Mouse (Mus musculus): ENCODE data around the gene Igsf9b. TPM values are rescaled to one million over a fixed set of nuclear protein-coding genes. Genes with fewer than 3 reads are reported as not detected.

Igsf9b gene
- polyA plus RNA-seq, 1 experiment from 2014 or later: 0.05 TPM

- H3K4me1 ChIP-seq (replicated peaks): no peaks in the 10 kb centered on the region
- no peak for ATAC-seq (ENCODE audit: insufficient read depth)
- no peak overlapping the region for H3K4me3 ChIP-seq (replicated peaks)
- H3K36me3 ChIP-seq (replicated peaks): no peaks in the 10 kb centered on the region
- no peaks in the 10 kb centered on the region for H3K27me3 ChIP-seq
- H3K4me2 ChIP-seq: no peak overlapping the region
- no peaks in the 10 kb centered on the region for H3K9me3 ChIP-seq (replicated peaks)
- WGBS (ENCODE audit: insufficient replicate concordance): 68% methylated on average over 9 of the region's 9 CpGs
- H3K9ac ChIP-seq: no peak overlapping the region
- no peak overlapping the region for H3K27ac ChIP-seq (replicated peaks)
Measured at GRCm38 (mm10) chr9:27334895-27335294, 35.9 kb downstream of the Igsf9b start.

GRCm38 (mm10) chr9:27336962-27337636, 38.1 kb downstream of the Igsf9b start:
- Histone ChIP-seq H3K9ac (no peak overlapping the region), H3K9me3 (replicated peaks) (no peaks in the 10 kb centered on the region), H3K27me3 (no peaks in the 10 kb centered on the region), H3K36me3 (replicated peaks) (no peaks in the 10 kb centered on the region), H3K4me3 (replicated peaks) (no peak overlapping the region), H3K4me2 (no peak overlapping the region), H3K27ac (replicated peaks) (no peak overlapping the region), H3K4me1 (replicated peaks) (no peaks in the 10 kb centered on the region)
- no peak for ATAC-seq (ENCODE audit: insufficient read depth)
- WGBS (ENCODE audit: insufficient replicate concordance): 57% methylated on average over 4 of the region's 4 CpGs

GRCm38 (mm10) chr9:27339168-27339567, 40.2 kb downstream of the Igsf9b start:
- no peak overlapping the region for H3K9ac ChIP-seq
- H3K9me3 ChIP-seq (replicated peaks): no peaks in the 10 kb centered on the region
- 43% methylated on average over 1 of the region's 1 CpGs for WGBS (ENCODE audit: insufficient replicate concordance)
- H3K4me2 ChIP-seq: no peak overlapping the region
- no peaks in the 10 kb centered on the region for H3K4me1 ChIP-seq (replicated peaks)
- no peaks in the 10 kb centered on the region for H3K27me3 ChIP-seq
- no peak overlapping the region for H3K27ac ChIP-seq (replicated peaks)
- H3K36me3 ChIP-seq (replicated peaks): no peaks in the 10 kb centered on the region
- no peak overlapping the region for H3K4me3 ChIP-seq (replicated peaks)
- no peak for ATAC-seq (ENCODE audit: insufficient read depth)

GRCm38 (mm10) chr9:27346541-27347269, 47.7 kb downstream of the Igsf9b start:
- H3K9me3 ChIP-seq (replicated peaks): no peaks in the 10 kb centered on the region
- H3K27ac ChIP-seq (replicated peaks): no peak overlapping the region
- no peak for ATAC-seq (ENCODE audit: insufficient read depth)
- H3K4me1 ChIP-seq (replicated peaks): no peaks in the 10 kb centered on the region
- H3K4me3 ChIP-seq (replicated peaks): no peak overlapping the region
- H3K36me3 ChIP-seq (replicated peaks): no peaks in the 10 kb centered on the region
- H3K9ac ChIP-seq: no peak overlapping the region
- no peaks in the 10 kb centered on the region for H3K27me3 ChIP-seq
- no peak overlapping the region for H3K4me2 ChIP-seq
- 70% methylated on average over 11 of the region's 11 CpGs for WGBS (ENCODE audit: insufficient replicate concordance)

- no peak overlapping the region for H3K4me3 ChIP-seq (replicated peaks)
- H3K9me3 ChIP-seq (replicated peaks): no peaks in the 10 kb centered on the region
- H3K4me1 ChIP-seq (replicated peaks): no peaks in the 10 kb centered on the region
- ATAC-seq (ENCODE audit: insufficient read depth): no peak
- no peak overlapping the region for H3K27ac ChIP-seq (replicated peaks)
- no peaks in the 10 kb centered on the region for H3K36me3 ChIP-seq (replicated peaks)
- H3K9ac ChIP-seq: no peak overlapping the region
- WGBS (ENCODE audit: insufficient replicate concordance): 58% methylated on average over 7 of the region's 7 CpGs
- H3K27me3 ChIP-seq: no peaks in the 10 kb centered on the region
- H3K4me2 ChIP-seq: no peak overlapping the region
Measured at GRCm38 (mm10) chr9:27353082-27353481, 54.1 kb downstream of the Igsf9b start.

- no peak overlapping the region for H3K27ac ChIP-seq (replicated peaks)
- no peak overlapping the region for H3K4me2 ChIP-seq
- no peak for ATAC-seq (ENCODE audit: insufficient read depth)
- H3K9ac ChIP-seq: no peak overlapping the region
- no peaks in the 10 kb centered on the region for H3K9me3 ChIP-seq (replicated peaks)
- H3K4me3 ChIP-seq (replicated peaks): no peak overlapping the region
- H3K36me3 ChIP-seq (replicated peaks): no peaks in the 10 kb centered on the region
- no peaks in the 10 kb centered on the region for H3K27me3 ChIP-seq
- WGBS (ENCODE audit: insufficient replicate concordance): 65% methylated on average over 6 of the region's 6 CpGs
- H3K4me1 ChIP-seq (replicated peaks): no peaks in the 10 kb centered on the region
Measured at GRCm38 (mm10) chr9:27357893-27358292, 58.9 kb downstream of the Igsf9b start.

- no peaks in the 10 kb centered on the region for H3K27me3 ChIP-seq
- no peaks in the 10 kb centered on the region for H3K4me1 ChIP-seq (replicated peaks)
- H3K9me3 ChIP-seq (replicated peaks): no peaks in the 10 kb centered on the region
- H3K4me2 ChIP-seq: no peak overlapping the region
- 50% methylated on average over 2 of the region's 2 CpGs for WGBS (ENCODE audit: insufficient replicate concordance)
- H3K9ac ChIP-seq: no peak overlapping the region
- H3K36me3 ChIP-seq (replicated peaks): no peaks in the 10 kb centered on the region
- ATAC-seq (ENCODE audit: insufficient read depth): no peak
- H3K27ac ChIP-seq (replicated peaks): no peak overlapping the region
- no peak overlapping the region for H3K4me3 ChIP-seq (replicated peaks)
Measured at GRCm38 (mm10) chr9:27367231-27367630, 68.2 kb downstream of the Igsf9b start.

- Histone ChIP-seq H3K36me3 (replicated peaks) (no peaks in the 10 kb centered on the region), H3K4me3 (replicated peaks) (no peak overlapping the region), H3K9ac (no peak overlapping the region), H3K9me3 (replicated peaks) (no peaks in the 10 kb centered on the region), H3K4me1 (replicated peaks) (no peaks in the 10 kb centered on the region), H3K27me3 (no peaks in the 10 kb centered on the region), H3K4me2 (no peak overlapping the region), H3K27ac (replicated peaks) (no peak overlapping the region)
- no peak for ATAC-seq (ENCODE audit: insufficient read depth)
- WGBS (ENCODE audit: insufficient replicate concordance): 69% methylated on average over 2 of the region's 2 CpGs
Measured at GRCm38 (mm10) chr9:27369108-27369507, 70.1 kb downstream of the Igsf9b start.

GRCm38 (mm10) chr9:27375746-27376145, 76.7 kb downstream of the Igsf9b start:
- H3K4me1 ChIP-seq (replicated peaks): no peaks in the 10 kb centered on the region
- no peak for ATAC-seq (ENCODE audit: insufficient read depth)

GRCm38 (mm10) chr9:27386951-27387350, 87.9 kb downstream of the Igsf9b start:
- H3K27me3 ChIP-seq: no peaks in the 10 kb centered on the region
- ATAC-seq (ENCODE audit: insufficient read depth): no peak
- 65% methylated on average over 3 of the region's 3 CpGs for WGBS (ENCODE audit: insufficient replicate concordance)
- H3K9ac ChIP-seq: no peak overlapping the region
- H3K9me3 ChIP-seq (replicated peaks): no peaks in the 10 kb centered on the region
- no peak overlapping the region for H3K4me2 ChIP-seq
- no peaks in the 10 kb centered on the region for H3K4me1 ChIP-seq (replicated peaks)
- H3K27ac ChIP-seq (replicated peaks): no peak overlapping the region
- H3K36me3 ChIP-seq (replicated peaks): no peaks in the 10 kb centered on the region
- no peak overlapping the region for H3K4me3 ChIP-seq (replicated peaks)

More at GRCm38 (mm10) chr9:27375746-27376145, 76.7 kb downstream of the Igsf9b start:
- Histone ChIP-seq H3K4me3 (replicated peaks) (no peak overlapping the region), H3K9ac (no peak overlapping the region), H3K36me3 (replicated peaks) (no peaks in the 10 kb centered on the region), H3K27me3 (no peaks in the 10 kb centered on the region), H3K4me2 (no peak overlapping the region), H3K27ac (replicated peaks) (no peak overlapping the region), H3K9me3 (replicated peaks) (no peaks in the 10 kb centered on the region)
- 20% methylated on average over 1 of the region's 1 CpGs for WGBS (ENCODE audit: insufficient replicate concordance)

- no peaks in the 10 kb centered on the region for H3K9me3 ChIP-seq (replicated peaks)
- H3K4me2 ChIP-seq: no peak within 1 kb of the TSS
- H3K4me3 ChIP-seq (replicated peaks): no peak within 1 kb of the TSS
- no peaks in the 10 kb centered on the region for H3K36me3 ChIP-seq (replicated peaks)
- no peaks in the 10 kb centered on the region for H3K27me3 ChIP-seq
- no peak within 1 kb of the TSS for H3K27ac ChIP-seq (replicated peaks)
- no peak for ATAC-seq (ENCODE audit: insufficient read depth)
- H3K9ac ChIP-seq: no peak within 1 kb of the TSS
- no peaks in the 10 kb centered on the region for H3K4me1 ChIP-seq (replicated peaks)
- 51% methylated on average over 3 of the region's 3 CpGs for WGBS (ENCODE audit: insufficient replicate concordance)
Measured at GRCm38 (mm10) chr9:27396500-27396899, 97.5 kb downstream of the Igsf9b start, which contains the start of gene Spata19. TSS of gene Spata19 (plus strand) at chr9:27396800.
